Mouse (Mus musculus): ENCODE measurements at regions not wholly inside any gene's neighbourhood (a gene's known extent, or its start where the extent isn't known, plus 50 kb on each side); places are given as distances from the start of the nearest gene placed in this dataset.

GRCm38 (mm10) chr5:101596996-101597395, 67.8 kb downstream of the Nkx6-1 start:
- in situ Hi-C loops (cut with MboI; ENCODE audit: unreplicated experiment in 2 of 2) = no loop called here

- in situ Hi-C loops (cut with MboI; ENCODE audit: unreplicated experiment in 2 of 2) = no loop called here
These were observed 73.6 kb downstream of the Nkx6-1 start for GRCm38 (mm10) chr5:101591236-101591635.

GRCm38 (mm10) chr5:101590341-101591124, 74.3 kb downstream of the Nkx6-1 start:
- in situ Hi-C loops (cut with MboI; ENCODE audit: unreplicated experiment in 2 of 2) = no loop called here

GRCm38 (mm10) chr5:101572966-101573365, 91.8 kb downstream of the Nkx6-1 start:
- in situ Hi-C loops (cut with MboI; ENCODE audit: unreplicated experiment in 2 of 2) = no loop called here

- in situ Hi-C loops (cut with MboI; ENCODE audit: unreplicated experiment in 2 of 2) = no loop called here
These were observed 99.0 kb downstream of the Nkx6-1 start for GRCm38 (mm10) chr5:101565770-101566169.

- in situ Hi-C loops (cut with MboI; ENCODE audit: unreplicated experiment in 2 of 2) = no loop called here
These were observed 104.4 kb downstream of the Nkx6-1 start for GRCm38 (mm10) chr5:101560366-101560765.

GRCm38 (mm10) chr5:101558279-101558987, 106.4 kb downstream of the Nkx6-1 start:
- in situ Hi-C loops (cut with MboI; ENCODE audit: unreplicated experiment in 2 of 2) = no loop called here

- in situ Hi-C loops (cut with MboI; ENCODE audit: unreplicated experiment in 2 of 2) = no loop called here
These were observed 107.6 kb downstream of the Nkx6-1 start for GRCm38 (mm10) chr5:101557156-101557555.

GRCm38 (mm10) chr5:101543326-101543725, 121.5 kb downstream of the Nkx6-1 start:
- in situ Hi-C loops (cut with MboI; ENCODE audit: unreplicated experiment in 2 of 2) = no loop called here

GRCm38 (mm10) chr5:101539818-101540217, 125.0 kb downstream of the Nkx6-1 start:
- in situ Hi-C loops (cut with MboI; ENCODE audit: unreplicated experiment in 2 of 2) = no loop called here

GRCm38 (mm10) chr5:101539254-101539549, 125.6 kb downstream of the Nkx6-1 start:
- in situ Hi-C loops (cut with MboI; ENCODE audit: unreplicated experiment in 2 of 2) = no loop called here

- in situ Hi-C loops (cut with MboI; ENCODE audit: unreplicated experiment in 2 of 2) = no loop called here
These were observed 126.2 kb downstream of the Nkx6-1 start for GRCm38 (mm10) chr5:101538410-101539253.

GRCm38 (mm10) chr5:101537518-101538380, 127.0 kb downstream of the Nkx6-1 start:
- in situ Hi-C loops (cut with MboI; ENCODE audit: unreplicated experiment in 2 of 2) = no loop called here

GRCm38 (mm10) chr5:101535451-101535850, 129.3 kb downstream of the Nkx6-1 start:
- in situ Hi-C loops (cut with MboI; ENCODE audit: unreplicated experiment in 2 of 2) = no loop called here

- in situ Hi-C loops (cut with MboI; ENCODE audit: unreplicated experiment in 2 of 2) = no loop called here
These were observed 139.4 kb downstream of the Nkx6-1 start for GRCm38 (mm10) chr5:101525346-101525745.

- in situ Hi-C loops (cut with MboI; ENCODE audit: unreplicated experiment in 2 of 2) = no loop called here
These were observed 140.1 kb downstream of the Nkx6-1 start for GRCm38 (mm10) chr5:101524670-101525069.

GRCm38 (mm10) chr5:101523902-101524301, 140.9 kb downstream of the Nkx6-1 start:
- in situ Hi-C loops (cut with MboI; ENCODE audit: unreplicated experiment in 2 of 2) = no loop called here

- in situ Hi-C loops (cut with MboI; ENCODE audit: unreplicated experiment in 2 of 2) = no loop called here
These were observed 141.3 kb downstream of the Nkx6-1 start for GRCm38 (mm10) chr5:101523490-101523889.

- in situ Hi-C loops (cut with MboI; ENCODE audit: unreplicated experiment in 2 of 2) = no loop called here
These were observed 143.7 kb downstream of the Nkx6-1 start for GRCm38 (mm10) chr5:101520935-101521655.

Measured in v-Abl transformed pro-B cells (cell line).